Mouse (Mus musculus): ENCODE data around the gene Nebl. TPM values are rescaled to one million over a fixed set of nuclear protein-coding genes. Genes with fewer than 3 reads are reported as not detected.

Nebl gene
- polyA plus RNA-seq, 1 experiment from 2014 or later = 42.5 TPM

DNA sequence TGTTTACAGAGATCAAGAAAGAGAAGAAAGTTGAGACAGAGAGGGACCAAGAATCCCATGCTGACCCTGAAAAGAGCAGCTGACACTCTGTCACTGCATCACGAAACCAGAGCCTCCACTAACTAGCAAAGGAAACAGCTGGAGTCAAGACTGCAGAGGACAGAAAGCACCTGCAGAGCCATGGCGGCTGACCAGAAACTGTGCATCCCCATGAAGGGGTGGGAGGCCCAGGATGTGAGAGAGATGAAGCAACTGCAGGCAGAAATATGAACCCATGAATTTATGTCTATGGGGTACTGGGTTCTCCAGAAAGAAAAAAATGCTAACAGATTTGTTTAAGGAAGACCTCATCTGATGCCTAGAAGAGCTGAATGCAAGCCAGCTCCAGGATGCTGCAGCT is 133.3 kb downstream of the Nebl start:
- Histone ChIP-seq H3K9ac (no peak overlapping the region), H3K27me3 (ENCODE audit: insufficient read depth, low read length) (no peaks in the 10 kb centered on the region), H3K9me3 (ENCODE audit: low read depth, low read length) (0 out of 2 replicates have a peak, but pooled peaks cover 3% of the 10 kb centered on the region), H3K27ac (ENCODE audit: low read depth) (no peak overlapping the region), H3K4me3 (ENCODE audit: low read depth, low read length) (no peak overlapping the region), H3K36me3 (ENCODE audit: insufficient read depth) (no peaks in the 10 kb centered on the region), H3K4me2 (no peak overlapping the region), H3K4me1 (ENCODE audit: insufficient read depth) (no peaks in the 10 kb centered on the region)
- DNase-seq (peak; percentile 68), ATAC-seq (ENCODE audit: insufficient read depth) (peak; percentile 75)
- 16% methylated on average over 2 of the region's 2 CpGs for WGBS
- TF ChIP-seq CTCF (IDR thresholded peaks at IDR 0.05; ENCODE audit: low read depth) = no peak

DNA sequence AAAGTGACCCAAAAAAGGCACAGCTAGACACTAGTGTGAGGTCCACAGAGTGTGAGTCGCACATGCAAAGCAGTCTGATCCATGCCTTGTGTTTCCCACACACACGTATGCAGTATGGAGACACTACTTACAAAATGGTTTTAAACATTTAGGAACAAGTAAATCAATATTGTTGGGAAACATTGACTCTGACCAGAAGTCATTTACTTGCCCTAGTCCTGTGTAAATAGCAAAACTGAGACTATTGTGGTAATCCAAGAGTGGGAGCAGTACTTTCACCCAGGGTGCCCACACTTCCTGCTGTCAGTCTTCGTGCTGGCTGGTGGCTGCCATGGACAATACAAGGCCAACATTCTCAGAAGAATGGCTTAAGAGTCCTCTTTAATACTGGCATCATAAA is 141.6 kb downstream of the Nebl start:
- no peaks in the 10 kb centered on the region; the same call in 1 of the 2 replicates for H3K4me1 ChIP-seq (ENCODE audit: insufficient read depth)
- H3K4me3 ChIP-seq (ENCODE audit: low read depth, low read length) = no peak overlapping the region
- no peaks in the 10 kb centered on the region for H3K27me3 ChIP-seq (ENCODE audit: insufficient read depth, low read length)
- H3K9ac ChIP-seq = no peak overlapping the region
- no peaks in the 10 kb centered on the region for H3K36me3 ChIP-seq (ENCODE audit: insufficient read depth)
- no peak for DNase-seq
- 0 out of 2 replicates have a peak, but pooled peaks cover 3% of the 10 kb centered on the region for H3K9me3 ChIP-seq (ENCODE audit: low read depth, low read length)
- H3K27ac ChIP-seq (ENCODE audit: low read depth) = no peak overlapping the region
- no peak overlapping the region for H3K4me2 ChIP-seq
- ATAC-seq (ENCODE audit: insufficient read depth) = no peak
- WGBS = 85% methylated on average over 3 of the region's 3 CpGs
- TF ChIP-seq CTCF (IDR thresholded peaks at IDR 0.05; ENCODE audit: low read depth) = no peak

DNA sequence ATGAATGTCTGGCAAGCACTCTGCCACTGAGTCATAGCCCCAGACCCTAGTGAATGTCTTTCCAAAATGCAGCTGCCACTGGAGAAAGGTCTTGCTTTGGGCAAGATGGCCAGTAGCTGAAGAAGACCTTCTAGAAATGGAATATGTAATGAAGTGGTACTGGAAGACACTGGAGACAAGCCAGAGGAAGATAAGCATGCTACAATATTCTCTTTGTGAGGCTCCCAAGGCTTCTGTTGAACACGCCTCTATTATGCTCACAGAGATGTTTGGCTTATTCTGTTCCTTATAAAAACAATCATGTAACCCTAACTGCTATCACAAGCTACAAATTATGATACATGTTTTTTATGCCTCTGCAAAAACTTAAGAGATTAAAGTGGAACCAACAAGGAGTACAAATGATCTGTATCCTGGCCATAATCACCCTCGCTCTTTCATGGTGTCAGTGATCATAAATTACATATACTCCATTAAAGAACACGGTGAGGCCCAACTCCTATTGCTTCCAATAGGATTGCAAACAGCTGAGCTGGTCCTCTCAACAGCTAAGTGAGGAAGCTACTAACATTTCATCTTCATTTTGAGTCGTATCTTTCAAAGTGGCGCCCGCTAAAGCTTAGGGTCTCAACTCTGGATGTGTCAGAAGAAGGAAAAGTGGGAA is 145.8 kb downstream of the Nebl start:
- no peaks in the 10 kb centered on the region for H3K9me3 ChIP-seq (ENCODE audit: low read depth, low read length)
- peak; percentile 81 for ATAC-seq (ENCODE audit: insufficient read depth)
- peak overlapping the region; percentile 60; the same call in 1 of the 2 replicates for H3K27ac ChIP-seq (ENCODE audit: low read depth)
- no peaks in the 10 kb centered on the region for H3K27me3 ChIP-seq (ENCODE audit: insufficient read depth, low read length)
- no peak for TF ChIP-seq CTCF (IDR thresholded peaks at IDR 0.05; ENCODE audit: low read depth)
- no peak overlapping the region for H3K4me2 ChIP-seq
- H3K36me3 ChIP-seq (ENCODE audit: insufficient read depth) = no peaks in the 10 kb centered on the region
- DNase-seq = peak; percentile 81
- no peak overlapping the region for H3K9ac ChIP-seq
- H3K4me1 ChIP-seq (ENCODE audit: insufficient read depth) = no peaks in the 10 kb centered on the region; the same call in 1 of the 2 replicates
- H3K4me3 ChIP-seq (ENCODE audit: low read depth, low read length) = no peak overlapping the region
- 56% methylated on average over 6 of the region's 6 CpGs for WGBS

DNA sequence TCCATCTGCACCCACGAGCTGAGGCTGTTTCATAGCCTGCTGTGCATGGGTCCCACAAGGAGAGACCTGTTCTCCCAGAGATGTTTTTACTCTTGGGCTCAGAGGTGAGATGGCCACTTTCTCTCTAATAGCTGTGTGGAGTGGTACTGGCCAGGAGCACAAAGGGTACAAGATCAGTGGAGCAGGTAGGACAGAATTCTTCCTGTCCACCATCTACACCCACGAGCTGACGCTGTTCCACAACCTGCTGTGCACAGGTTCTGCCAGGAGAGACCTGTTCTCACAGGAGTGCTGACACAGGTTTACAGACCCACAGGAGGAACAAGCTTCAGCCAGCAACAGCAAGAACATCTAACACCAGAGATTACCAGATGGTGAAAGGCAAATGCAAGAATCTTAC is 155.6 kb downstream of the Nebl start:
- no peaks in the 10 kb centered on the region for H3K36me3 ChIP-seq (ENCODE audit: insufficient read depth)
- H3K4me3 ChIP-seq (ENCODE audit: low read depth, low read length) = no peak overlapping the region
- H3K27me3 ChIP-seq (ENCODE audit: insufficient read depth, low read length) = no peaks in the 10 kb centered on the region
- 0 out of 2 replicates have a peak, but pooled peaks cover 3% of the 10 kb centered on the region for H3K4me1 ChIP-seq (ENCODE audit: insufficient read depth)
- H3K9me3 ChIP-seq (ENCODE audit: low read depth, low read length) = no peaks in the 10 kb centered on the region
- WGBS = 64% methylated on average over 3 of the region's 3 CpGs
- H3K4me2 ChIP-seq = no peak overlapping the region
- no peak for TF ChIP-seq CTCF (IDR thresholded peaks at IDR 0.05; ENCODE audit: low read depth)
- DNase-seq (no peak), ATAC-seq (ENCODE audit: insufficient read depth) (no peak)
- H3K9ac ChIP-seq = no peak overlapping the region
- H3K27ac ChIP-seq (ENCODE audit: low read depth) = no peak overlapping the region

DNA sequence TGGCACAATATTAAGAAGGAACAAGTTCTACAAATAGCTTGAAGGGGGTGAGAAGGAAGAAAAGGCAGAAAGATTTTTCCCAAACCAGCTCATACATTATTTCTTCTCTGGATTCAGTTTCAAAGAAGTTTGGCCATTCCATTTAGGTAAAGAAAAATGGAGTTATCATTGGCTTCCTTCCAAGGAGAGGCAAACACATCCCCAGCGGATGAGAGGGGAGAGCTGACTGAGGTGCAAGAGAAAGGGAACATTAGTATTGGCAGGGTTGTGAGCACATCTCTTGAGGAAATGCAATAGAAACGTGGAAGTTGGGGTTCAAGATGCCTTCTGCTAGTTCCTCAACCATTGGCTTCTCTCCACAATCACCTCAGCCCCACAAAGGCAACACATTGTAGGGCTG is 159.5 kb downstream of the Nebl start:
- H3K4me3 ChIP-seq (ENCODE audit: low read depth, low read length) = no peak overlapping the region
- no peaks in the 10 kb centered on the region for H3K36me3 ChIP-seq (ENCODE audit: insufficient read depth)
- H3K9ac ChIP-seq = no peak overlapping the region
- no peaks in the 10 kb centered on the region for H3K9me3 ChIP-seq (ENCODE audit: low read depth, low read length)
- H3K4me2 ChIP-seq = no peak overlapping the region
- WGBS = 19% methylated on average over 2 of the region's 2 CpGs
- no peaks in the 10 kb centered on the region for H3K27me3 ChIP-seq (ENCODE audit: insufficient read depth, low read length)
- DNase-seq (peak; percentile 62), ATAC-seq (ENCODE audit: insufficient read depth) (peak; percentile 58; the same call in 1 of the 2 replicates)
- H3K4me1 ChIP-seq (ENCODE audit: insufficient read depth) = 0 out of 2 replicates have a peak, but pooled peaks cover 3% of the 10 kb centered on the region
- 0 out of 2 replicates have a peak overlapping the region, but pooled peaks have one; percentile 24 for H3K27ac ChIP-seq (ENCODE audit: low read depth)
- TF ChIP-seq CTCF (IDR thresholded peaks at IDR 0.05; ENCODE audit: low read depth) = no peak

DNA sequence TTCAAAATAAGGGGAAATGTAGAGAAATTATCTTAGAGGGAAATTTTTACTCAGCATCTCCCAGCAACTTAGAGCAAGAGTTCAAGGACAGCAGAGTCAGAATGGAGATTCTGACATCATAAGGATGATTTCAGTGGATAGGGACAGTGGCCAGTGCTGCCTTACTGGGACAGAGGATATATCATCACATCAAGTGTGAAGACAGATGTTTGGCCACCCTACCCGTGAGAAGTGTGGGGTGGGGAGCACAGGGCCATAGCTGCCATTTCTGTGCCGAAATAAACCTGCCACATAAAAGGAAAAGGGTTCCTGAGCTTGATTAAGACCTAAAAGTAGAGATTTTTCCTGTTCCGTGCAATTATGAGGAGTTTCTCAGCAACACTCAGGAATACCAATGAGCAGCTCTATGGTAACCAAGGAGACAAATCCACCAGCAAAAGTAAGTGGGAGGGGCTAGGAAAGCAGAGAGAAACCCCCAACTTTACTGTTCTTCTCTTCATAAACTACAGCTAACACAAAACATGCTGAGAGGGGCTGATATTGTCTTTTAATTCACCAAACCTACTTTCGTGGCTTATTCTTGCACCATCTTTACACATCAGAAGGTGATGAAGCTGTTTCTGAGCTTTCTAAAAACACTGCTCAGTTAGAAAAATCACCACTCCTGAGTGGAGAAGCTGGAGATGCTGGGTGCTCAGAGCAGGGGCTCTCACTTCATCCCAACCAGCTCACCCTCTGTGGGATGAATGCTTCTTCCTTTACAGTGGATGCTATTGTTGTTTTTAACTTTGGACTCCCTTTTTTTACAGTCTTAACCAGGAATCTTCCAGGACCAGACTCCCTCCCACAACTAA is 172.1 kb downstream of the Nebl start:
- H3K4me1 ChIP-seq (ENCODE audit: insufficient read depth) = no peaks in the 10 kb centered on the region
- H3K4me3 ChIP-seq (ENCODE audit: low read depth, low read length) = no peak overlapping the region
- H3K27me3 ChIP-seq (ENCODE audit: insufficient read depth, low read length) = no peaks in the 10 kb centered on the region
- no peaks in the 10 kb centered on the region for H3K9me3 ChIP-seq (ENCODE audit: low read depth, low read length)
- no peak overlapping the region for H3K9ac ChIP-seq
- H3K36me3 ChIP-seq (ENCODE audit: insufficient read depth) = no peaks in the 10 kb centered on the region
- no peak overlapping the region for H3K27ac ChIP-seq (ENCODE audit: low read depth)
- no peak for TF ChIP-seq CTCF (IDR thresholded peaks at IDR 0.05; ENCODE audit: low read depth)
- H3K4me2 ChIP-seq = no peak overlapping the region
- DNase-seq (no peak), ATAC-seq (ENCODE audit: insufficient read depth) (no peak)
- 66% methylated on average over 4 of the region's 4 CpGs for WGBS

All from lung, embryonic 14.5 days (tissue).